Mouse (Mus musculus) liver, embryonic 11.5 days (tissue): Measurements from ENCODE around the gene Fus. TPM values are rescaled to one million over a fixed set of nuclear protein-coding genes. Genes with fewer than 3 reads are reported as not detected.

Source experiments
- ATAC-seq: fragments of 200-750 bp; cut with Nextera tagmentation; replicated peaks from 2 replicates; pipeline ENCODE4 v1.8.0; 2017; ENCODE audit warnings: moderate number of reproducible peaks, mild to moderate bottlenecking, moderate TSS enrichment, moderate library complexity; ENCODE audit not compliant: low FRiP score
- DNase-seq: peaks from one replicate; pipeline ENCODE4 v3.0.0-alpha.2; 2017; ENCODE audit warnings: low spot score
- H3K27ac ChIP-seq: fragments of 300-500 bp; sonication (generic); 2 replicates; pipeline ENCODE4 v1.5.1; 2014; ENCODE audit warnings: mild to moderate bottlenecking, low read depth, low read length, control low read depth
- H3K27me3 ChIP-seq: fragments of 300-500 bp; sonication (generic); replicated peaks from 2 replicates; pipeline ENCODE4 v1.6.1; 2014; ENCODE audit warnings: low read length, mixed read lengths; ENCODE audit not compliant: control insufficient read depth, insufficient read depth
- H3K36me3 ChIP-seq: fragments of 300-500 bp; sonication (generic); 2 replicates; pipeline ENCODE4 v1.6.1; 2014; ENCODE audit warnings: mild to moderate bottlenecking, low read length, moderate library complexity, mixed read lengths; ENCODE audit not compliant: control insufficient read depth, insufficient read depth
- H3K4me1 ChIP-seq: fragments of 300-500 bp; sonication (generic); replicated peaks from 2 replicates; pipeline ENCODE4 v1.6.1; 2014; ENCODE audit warnings: low read length, mixed read lengths; ENCODE audit not compliant: control insufficient read depth, insufficient read depth
- H3K4me2 ChIP-seq: fragments of 300-500 bp; sonication (generic); 2 replicates; pipeline ENCODE4 v1.6.1; 2014; ENCODE audit warnings: mild to moderate bottlenecking, control low read depth, moderate library complexity
- H3K4me3 ChIP-seq: fragments of 300-500 bp; sonication (generic); 2 replicates; pipeline ENCODE4 v1.5.1; 2014; ENCODE audit warnings: low read depth, low read length, control low read depth
- H3K9ac ChIP-seq: fragments of 300-500 bp; sonication (generic); 2 replicates; pipeline ENCODE4 v1.6.1; 2014; ENCODE audit warnings: low read depth, low read length, control low read depth
- H3K9me3 ChIP-seq: fragments of 300-500 bp; sonication (generic); 2 replicates; pipeline ENCODE4 v1.6.1; 2016; ENCODE audit warnings: low read length, inconsistent platforms, mixed read lengths; ENCODE audit not compliant: control insufficient read depth
- WGBS: fragments of 180-500 bp; shearing (Covaris S2); extraction: QIAGEN DNeasy Blood & Tissue Kit; methylation state at CpG from one replicate; pipeline ENCODE4 v1.1.7; 2014; 5-methylcytosine and 5-hydroxymethylcytosine counted together
- polyA plus RNA-seq: library from polyadenylated mRNA; unstranded; fragments of >200 nt; fragmentation: Nextera tagmentation; extraction: Ambion mirVana; gene quantifications from 2 replicates; pipeline ENCODE4 v1.2.1, GENCODE M21; 2014

The Fus gene
- polyA plus RNA-seq, 1 experiment from 2014 or later: 34.4 TPM

- Histone ChIP-seq H3K36me3 (peaks cover 13% of the 10 kb centered on the region), H3K4me3 (peak overlapping the region; percentile 90), H3K27ac (peak overlapping the region; percentile 97), H3K4me1 (peaks cover 7% of the 10 kb centered on the region), H3K9ac (peak overlapping the region; percentile 98), H3K4me2 (peak overlapping the region; percentile 91), H3K9me3 (no peaks in the 10 kb centered on the region), H3K27me3 (no peaks in the 10 kb centered on the region)
- ATAC-seq: 0 out of 2 replicates have a peak, but pooled peaks have one; percentile 2
- 25% methylated on average over 10 of the region's 10 CpGs for WGBS
- no peak for DNase-seq
Observed at GRCm38 (mm10) chr7:127966371-127966918, 812 bp upstream of the Fus start.

- H3K4me1 ChIP-seq: peaks cover 7% of the 10 kb centered on the region
- under 1% methylated on average over 42 of the region's 42 CpGs for WGBS
- peak; percentile 80 for DNase-seq
Observed at GRCm38 (mm10) chr7:127967922-127968828, 918 bp downstream of the Fus start.

GRCm38 (mm10) chr7:127974413-127974930, 7.2 kb downstream of the Fus start:
- Histone ChIP-seq H3K36me3 (peaks cover 71% of the 10 kb centered on the region), H3K4me2 (no peak overlapping the region), H3K4me3 (no peak overlapping the region), H3K9ac (no peak overlapping the region), H3K27ac (no peak overlapping the region), H3K27me3 (no peaks in the 10 kb centered on the region), H3K4me1 (no peaks in the 10 kb centered on the region; the same call in none of the 2 replicates), H3K9me3 (no peaks in the 10 kb centered on the region)
- WGBS: 92% methylated on average over 2 of the region's 2 CpGs
- no peak for ATAC-seq
- DNase-seq: no peak

More at GRCm38 (mm10) chr7:127967922-127968828, 918 bp downstream of the Fus start:
- Histone ChIP-seq H3K4me3 (peak overlapping the region; percentile 90), H3K4me2 (peak overlapping the region; percentile 87), H3K9ac (peak overlapping the region; percentile 98), H3K9me3 (no peaks in the 10 kb centered on the region), H3K27me3 (no peaks in the 10 kb centered on the region), H3K36me3 (peaks cover 29% of the 10 kb centered on the region), H3K27ac (peak overlapping the region; percentile 97)
- peak; percentile 50 for ATAC-seq

DNA sequence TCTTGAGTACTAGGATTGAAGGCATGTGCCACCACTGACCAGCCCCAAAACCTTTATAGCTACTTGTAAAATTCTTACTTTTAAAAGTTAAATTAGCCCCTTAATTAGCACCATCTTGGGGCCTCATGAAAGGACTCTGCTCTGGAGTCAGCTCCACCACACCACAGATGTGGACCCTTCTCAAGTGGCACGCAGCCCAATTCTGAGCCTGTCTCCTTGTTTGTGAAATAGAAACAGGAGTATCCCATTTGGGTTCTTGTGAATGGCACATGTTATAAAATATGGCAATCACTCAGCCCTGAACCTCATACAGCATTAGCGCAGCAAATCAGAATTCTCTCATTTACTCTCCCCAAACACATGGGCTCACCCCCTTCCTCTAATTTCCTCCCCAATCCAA, 11.6 kb downstream of the Fus start:
- WGBS: 93% methylated on average over 2 of the region's 2 CpGs
- peaks cover 76% of the 10 kb centered on the region for H3K36me3 ChIP-seq
- no peaks in the 10 kb centered on the region for H3K27me3 ChIP-seq
- ATAC-seq (no peak), DNase-seq (no peak)
- H3K9ac ChIP-seq: no peak overlapping the region
- no peak overlapping the region for H3K4me3 ChIP-seq
- H3K4me1 ChIP-seq: no peaks in the 10 kb centered on the region
- no peak overlapping the region for H3K4me2 ChIP-seq
- no peaks in the 10 kb centered on the region for H3K9me3 ChIP-seq
- H3K27ac ChIP-seq: no peak overlapping the region

DNA sequence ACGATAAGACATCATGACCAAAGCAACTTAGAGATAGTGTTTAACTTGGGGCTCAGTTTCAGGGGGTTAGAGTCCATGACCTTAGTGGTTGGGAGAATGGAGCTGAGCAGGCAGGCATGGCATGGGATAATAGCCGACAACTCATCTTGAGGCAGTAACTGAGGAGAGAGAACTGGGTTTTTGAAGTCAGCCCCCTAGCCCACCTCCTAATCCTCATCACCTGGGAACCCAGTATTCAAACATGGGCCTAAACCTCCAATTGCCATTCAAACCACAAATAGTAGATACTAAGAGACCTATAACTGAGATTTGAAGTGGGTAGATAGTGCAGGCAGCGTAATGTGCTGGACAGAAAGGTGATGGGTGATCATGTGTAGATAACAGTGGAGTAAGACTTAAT, 13.3 kb downstream of the Fus start:
- Histone ChIP-seq H3K9ac (no peak overlapping the region), H3K4me1 (no peaks in the 10 kb centered on the region), H3K36me3 (peaks cover 81% of the 10 kb centered on the region), H3K9me3 (no peaks in the 10 kb centered on the region), H3K4me3 (no peak overlapping the region), H3K27ac (no peak overlapping the region), H3K4me2 (no peak overlapping the region), H3K27me3 (no peaks in the 10 kb centered on the region)
- no peak for ATAC-seq
- no peak for DNase-seq
- WGBS: 94% methylated on average over 3 of the region's 3 CpGs

- no peak overlapping the region for H3K4me3 ChIP-seq
- H3K27ac ChIP-seq: no peak overlapping the region
- H3K36me3 ChIP-seq: peaks cover 37% of the 10 kb centered on the region
- H3K9ac ChIP-seq: no peak overlapping the region
- H3K27me3 ChIP-seq: no peaks in the 10 kb centered on the region
- DNase-seq (no peak), ATAC-seq (no peak)
- no peak overlapping the region for H3K4me2 ChIP-seq
- 77% methylated on average over 1 of the region's 1 CpGs for whole genome bisulfite sequencing
- H3K9me3 ChIP-seq: no peaks in the 10 kb centered on the region
- peaks cover 16% of the 10 kb centered on the region for H3K4me1 ChIP-seq
Observed at GRCm38 (mm10) chr7:127988904-127989303, 21.6 kb downstream of the Fus start.

- peak overlapping the region; percentile 38 for H3K27ac ChIP-seq
- no peaks in the 10 kb centered on the region for H3K9me3 ChIP-seq
- H3K4me1 ChIP-seq: peaks cover 16% of the 10 kb centered on the region
- ATAC-seq: peak; percentile 29; the same call in 1 of the 2 replicates
- peak; percentile 58 for DNase-seq
- H3K9ac ChIP-seq: no peak overlapping the region
- no peak overlapping the region for H3K4me3 ChIP-seq
- H3K4me2 ChIP-seq: peak overlapping the region; percentile 67
- no peaks in the 10 kb centered on the region for H3K27me3 ChIP-seq
- peaks cover 12% of the 10 kb centered on the region for H3K36me3 ChIP-seq
- 46% methylated on average over 6 of the region's 6 CpGs for WGBS
Observed at GRCm38 (mm10) chr7:127991643-127992487, 24.6 kb downstream of the Fus start.
